Mouse (Mus musculus) midbrain, embryonic 10.5 days (tissue): ENCODE results near the gene Hoxc8. TPM values are rescaled to one million over a fixed set of nuclear protein-coding genes. Genes with fewer than 3 reads are reported as not detected.
A peak's percentile ranks its signal among the peaks of the same experiment; 100 is the strongest.

Source experiments
- DNase-seq: peaks from one replicate; pipeline ENCODE4 v3.0.0-alpha.2; 2017; ENCODE audit warnings: low spot score
- H3K27ac ChIP-seq: fragments of 300-500 bp; sonication (generic); replicated peaks from 2 replicates; pipeline ENCODE4 v1.5.1; 2016; ENCODE audit warnings: mild to moderate bottlenecking
- H3K27me3 ChIP-seq: fragments of 300-500 bp; sonication (generic); 2 replicates; pipeline ENCODE4 v1.6.1; 2016; ENCODE audit warnings: low read depth, mild to moderate bottlenecking; ENCODE audit not compliant: poor library complexity, severe bottlenecking
- H3K36me3 ChIP-seq: fragments of 300-500 bp; sonication (generic); 2 replicates; pipeline ENCODE4 v1.6.1; 2016; ENCODE audit warnings: mild to moderate bottlenecking, moderate library complexity
- H3K4me1 ChIP-seq: fragments of 300-500 bp; sonication (generic); 2 replicates; pipeline ENCODE4 v1.6.1; 2016
- H3K4me3 ChIP-seq: fragments of 300-500 bp; sonication (generic); 2 replicates; pipeline ENCODE4 v1.5.1; 2016; ENCODE audit warnings: mild to moderate bottlenecking, moderate library complexity
- H3K9me3 ChIP-seq: fragments of 300-500 bp; sonication (generic); replicated peaks from 2 replicates; pipeline ENCODE4 v1.6.1; 2016; ENCODE audit warnings: mild to moderate bottlenecking
- WGBS: fragments of 180-500 bp; shearing (Covaris S2); methylation state at CpG from one replicate; pipeline ENCODE4 v1.1.7; 2016; 5-methylcytosine and 5-hydroxymethylcytosine counted together
- polyA plus RNA-seq: library from polyadenylated mRNA; unstranded; fragments of >200 nt; fragmentation: Nextera tagmentation; extraction: Ambion mirVana; gene quantifications from 2 replicates; pipeline ENCODE4 v1.2.1, GENCODE M21; 2016

The Hoxc8 gene
- polyA plus RNA-seq, 1 experiment from 2014 or later, result not detected

DNA sequence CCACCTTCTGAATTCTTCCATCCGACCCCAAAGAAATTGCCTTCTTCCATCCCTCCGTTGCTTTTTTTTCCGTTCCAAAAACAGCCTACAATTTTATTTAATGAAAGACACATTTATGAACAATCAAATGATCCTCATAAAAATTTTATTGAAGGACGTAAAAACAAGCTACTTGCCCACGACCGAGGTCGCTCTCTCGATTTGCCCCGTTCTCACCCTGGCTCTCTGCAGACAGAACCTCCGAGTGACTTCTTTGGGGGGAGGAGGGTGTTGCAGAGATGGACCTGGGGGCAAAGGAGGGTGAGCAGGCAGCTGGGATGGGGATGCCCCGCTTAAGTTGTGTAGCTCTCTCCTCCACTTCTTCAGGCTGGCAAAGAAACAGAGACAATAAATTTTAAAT is 10.1 kb upstream of the Hoxc8 start:
- H3K27me3 ChIP-seq, result peaks cover 100% of the 10 kb centered on the region
- WGBS, result 3% methylated on average over 11 of the region's 11 CpGs
- no peak overlapping the region for H3K27ac ChIP-seq
- peaks cover 14% of the 10 kb centered on the region for H3K4me1 ChIP-seq
- H3K36me3 ChIP-seq, result no peaks in the 10 kb centered on the region
- H3K9me3 ChIP-seq, result no peaks in the 10 kb centered on the region
- H3K4me3 ChIP-seq, result no peak overlapping the region
- DNase-seq, result no peak

DNA sequence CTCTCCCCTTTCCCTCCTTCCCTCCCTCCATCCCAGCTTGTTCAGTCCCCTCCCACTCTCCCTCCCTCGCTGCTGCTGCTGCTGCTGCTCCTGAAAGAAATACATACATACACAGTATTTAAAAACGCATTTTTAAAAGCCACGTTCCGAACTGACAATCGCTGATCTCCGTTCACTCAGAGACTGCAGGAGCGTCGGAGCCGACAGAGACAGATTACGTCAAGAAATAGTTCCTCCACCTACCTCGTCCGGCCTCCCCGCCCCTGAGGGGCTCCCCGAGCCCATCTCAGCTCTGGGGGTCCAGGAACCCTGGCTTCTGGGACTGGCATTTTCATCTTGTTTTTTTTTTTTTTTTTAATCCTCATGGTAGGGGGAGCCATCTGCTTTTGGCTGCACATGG is 9.5 kb upstream of the Hoxc8 start:
- DNase-seq, result no peak
- H3K4me1 ChIP-seq, result peaks cover 14% of the 10 kb centered on the region

DNA sequence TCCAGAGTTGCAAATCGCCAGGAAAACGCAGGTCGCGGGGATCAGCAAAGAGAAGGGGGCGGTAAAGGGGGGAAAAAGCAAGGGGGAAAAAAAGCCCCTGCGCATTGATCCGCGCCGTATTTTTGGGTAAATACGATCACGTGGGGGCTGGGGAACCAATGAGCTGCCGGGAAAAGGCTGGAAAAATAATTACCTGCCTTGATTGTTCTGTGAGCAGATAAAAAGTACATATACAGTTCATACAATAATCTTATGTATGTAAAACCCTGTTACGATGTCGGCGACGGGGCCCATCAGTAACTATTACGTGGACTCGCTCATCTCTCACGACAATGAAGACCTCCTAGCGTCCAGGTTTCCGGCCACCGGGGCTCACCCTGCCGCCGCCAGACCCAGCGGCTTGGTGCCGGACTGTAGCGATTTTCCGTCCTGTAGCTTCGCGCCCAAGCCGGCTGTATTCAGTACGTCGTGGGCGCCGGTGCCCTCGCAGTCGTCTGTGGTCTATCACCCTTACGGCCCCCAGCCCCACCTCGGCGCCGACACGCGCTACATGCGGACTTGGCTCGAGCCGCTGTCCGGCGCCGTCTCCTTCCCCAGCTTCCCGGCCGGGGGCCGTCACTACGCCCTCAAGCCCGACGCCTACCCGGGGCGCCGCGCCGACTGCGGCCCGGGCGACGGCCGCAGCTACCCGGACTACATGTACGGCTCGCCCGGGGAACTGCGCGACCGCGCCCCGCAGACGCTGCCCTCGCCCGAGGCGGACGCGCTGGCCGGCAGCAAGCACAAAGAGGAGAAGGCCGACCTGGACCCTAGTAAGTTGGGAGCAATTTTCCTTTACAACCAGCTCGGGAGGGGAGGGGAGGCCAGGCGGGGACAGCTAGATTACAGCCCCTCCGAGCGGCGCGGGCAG is 8.8 kb upstream of the Hoxc8 start:
- H3K36me3 ChIP-seq, result no peaks in the 10 kb centered on the region
- WGBS, result under 1% methylated on average over 88 of the region's 88 CpGs
- peaks cover 100% of the 10 kb centered on the region for H3K27me3 ChIP-seq
- peak overlapping the region; percentile 43 for H3K4me3 ChIP-seq
- H3K9me3 ChIP-seq, result no peaks in the 10 kb centered on the region
- DNase-seq, result no peak
- H3K27ac ChIP-seq, result no peak overlapping the region
- peaks cover 14% of the 10 kb centered on the region for H3K4me1 ChIP-seq

More for the DNA sequence above, 9.5 kb upstream of the Hoxc8 start:
- 0% methylated on average over 14 of the region's 14 CpGs for WGBS
- Histone ChIP-seq H3K4me3 (peak overlapping the region; percentile 43; the same call in 1 of the 2 replicates), H3K9me3 (no peaks in the 10 kb centered on the region), H3K27me3 (peaks cover 100% of the 10 kb centered on the region), H3K36me3 (no peaks in the 10 kb centered on the region), H3K27ac (no peak overlapping the region)

DNA sequence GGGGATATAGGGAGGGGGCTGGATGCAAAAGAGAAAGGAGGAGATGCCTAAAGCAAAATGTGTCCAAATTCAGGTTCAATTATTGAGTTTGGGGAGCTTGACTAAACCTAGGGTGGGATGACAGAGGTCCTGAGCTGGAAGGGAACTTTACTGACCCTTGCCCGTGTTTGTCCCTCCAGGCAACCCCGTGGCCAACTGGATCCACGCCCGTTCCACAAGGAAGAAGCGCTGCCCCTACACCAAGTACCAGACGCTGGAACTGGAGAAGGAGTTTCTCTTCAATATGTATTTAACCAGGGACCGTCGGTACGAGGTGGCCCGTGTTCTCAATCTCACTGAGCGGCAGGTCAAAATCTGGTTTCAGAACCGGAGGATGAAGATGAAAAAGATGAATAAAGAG is 6.7 kb upstream of the Hoxc8 start:
- Histone ChIP-seq H3K27ac (no peak overlapping the region), H3K4me1 (peaks cover 14% of the 10 kb centered on the region), H3K4me3 (no peak overlapping the region), H3K9me3 (no peaks in the 10 kb centered on the region), H3K27me3 (peaks cover 100% of the 10 kb centered on the region), H3K36me3 (no peaks in the 10 kb centered on the region)
- WGBS, result 0% methylated on average over 12 of the region's 12 CpGs
- DNase-seq, result no peak

DNA sequence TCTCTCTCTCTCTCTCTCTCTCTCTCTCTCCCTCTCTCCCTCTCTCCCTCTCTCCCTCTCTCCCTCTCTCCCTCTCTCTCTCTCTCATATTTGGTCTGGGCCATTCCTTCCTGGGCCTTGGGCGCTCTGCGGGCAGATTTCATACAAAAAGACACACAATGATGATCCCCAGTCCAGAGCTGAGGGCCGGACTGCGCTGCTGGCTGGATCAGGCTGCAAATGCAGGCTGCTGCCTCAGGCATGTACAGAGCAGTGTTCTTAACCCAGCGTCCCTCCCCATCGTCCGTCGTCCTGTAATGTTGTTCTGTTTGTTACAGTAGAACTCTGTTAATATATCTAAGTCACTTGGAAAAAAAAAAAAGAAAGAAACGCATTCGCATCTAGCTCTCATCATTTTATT is 5.9 kb upstream of the Hoxc8 start:
- H3K4me3 ChIP-seq, result no peak overlapping the region
- H3K9me3 ChIP-seq, result no peaks in the 10 kb centered on the region
- no peaks in the 10 kb centered on the region for H3K36me3 ChIP-seq
- peaks cover 100% of the 10 kb centered on the region for H3K27me3 ChIP-seq
- peaks cover 14% of the 10 kb centered on the region for H3K4me1 ChIP-seq
- 3% methylated on average over 10 of the region's 10 CpGs for WGBS
- H3K27ac ChIP-seq, result no peak overlapping the region
- DNase-seq, result no peak

DNA sequence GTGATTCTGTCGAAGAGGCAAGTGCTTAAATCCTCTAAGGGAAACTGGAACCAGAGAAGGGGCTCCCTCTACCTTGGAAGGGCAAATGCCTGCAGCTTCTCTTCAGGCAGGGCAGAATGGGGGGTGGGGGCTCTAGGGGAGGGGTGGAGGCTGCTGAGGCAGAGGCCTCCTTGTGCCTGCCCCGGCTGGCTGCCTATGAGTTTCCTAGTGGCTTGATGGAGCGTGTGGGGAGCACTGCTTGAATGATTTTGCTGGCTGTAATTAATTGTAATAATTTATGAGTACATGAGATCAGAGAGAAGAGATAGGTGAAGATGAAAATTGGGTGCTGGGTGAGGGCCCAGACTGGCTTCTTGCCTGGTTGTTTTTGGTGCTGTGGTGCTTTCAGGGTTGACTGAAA is 5.5 kb upstream of the Hoxc8 start:
- H3K4me3 ChIP-seq, result no peak overlapping the region

DNA sequence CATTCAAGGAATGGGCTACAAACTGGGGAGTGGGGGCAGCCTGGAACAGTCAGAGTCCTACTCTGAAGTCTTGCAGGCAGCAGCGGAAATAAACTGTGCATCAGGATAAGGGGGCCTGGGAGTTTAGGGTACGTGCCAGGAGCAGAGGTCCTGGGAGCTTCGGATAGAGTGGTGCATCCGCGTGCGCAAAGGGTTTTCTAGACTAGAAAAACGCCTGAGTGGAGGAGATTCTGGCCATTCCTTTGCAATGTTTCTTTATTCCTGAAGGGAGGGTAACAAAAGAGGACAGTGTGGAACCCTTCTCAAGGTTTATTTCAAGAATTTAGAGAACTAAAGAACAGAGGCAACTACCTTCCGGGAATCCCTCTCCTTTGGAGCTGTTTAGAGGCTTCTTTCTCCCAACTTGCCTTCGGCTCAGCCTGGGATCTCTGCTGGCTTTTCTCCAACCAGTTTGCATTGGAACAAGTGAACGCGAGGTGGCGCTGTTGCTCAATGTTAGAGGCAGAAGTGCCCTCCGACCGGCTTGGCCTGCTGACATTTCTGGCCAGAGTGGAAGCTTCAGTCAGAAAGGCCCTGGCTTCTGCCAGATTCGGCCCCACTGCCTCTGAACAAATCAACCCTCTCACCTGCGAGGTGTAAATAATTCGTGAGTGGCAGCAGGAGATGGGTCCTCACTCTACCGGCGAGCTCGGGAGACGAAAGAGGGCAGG is 3.1 kb upstream of the Hoxc8 start:
- DNase-seq, result peak; percentile 93
- Histone ChIP-seq H3K4me3 (no peak overlapping the region), H3K27ac (no peak overlapping the region), H3K36me3 (no peaks in the 10 kb centered on the region), H3K27me3 (peaks cover 100% of the 10 kb centered on the region), H3K9me3 (no peaks in the 10 kb centered on the region), H3K4me1 (0 out of 2 replicates have a peak, but pooled peaks cover 5% of the 10 kb centered on the region)
- WGBS, result 3% methylated on average over 21 of the region's 21 CpGs

More for the DNA sequence above, 5.5 kb upstream of the Hoxc8 start:
- Histone ChIP-seq H3K9me3 (no peaks in the 10 kb centered on the region), H3K27me3 (peaks cover 100% of the 10 kb centered on the region), H3K4me1 (peaks cover 14% of the 10 kb centered on the region), H3K27ac (no peak overlapping the region), H3K36me3 (no peaks in the 10 kb centered on the region)
- DNase-seq, result no peak
- WGBS, result 6% methylated on average over 3 of the region's 3 CpGs

DNA sequence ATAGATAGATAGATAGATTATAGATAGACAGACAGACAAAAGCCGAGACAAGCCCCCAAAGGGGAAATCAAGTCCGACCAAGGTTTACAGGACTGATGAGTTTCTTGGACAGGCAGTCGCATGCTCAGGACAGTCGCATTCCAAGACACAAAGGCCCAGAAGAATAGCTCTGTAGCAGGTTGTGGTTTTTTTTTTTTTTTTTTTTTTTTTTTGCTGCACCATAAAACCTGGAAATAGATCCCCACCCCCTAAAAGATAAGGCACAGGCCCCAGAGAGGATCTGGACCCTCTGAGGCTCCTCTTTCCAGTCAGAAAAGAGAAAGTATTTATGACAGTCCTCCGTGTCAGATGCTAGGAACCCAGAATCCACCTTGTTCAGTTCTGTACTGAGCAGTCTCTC is 2.3 kb upstream of the Hoxc8 start:
- no peak for DNase-seq
- no peak overlapping the region for H3K4me3 ChIP-seq
- no peaks in the 10 kb centered on the region for H3K36me3 ChIP-seq
- peaks cover 100% of the 10 kb centered on the region for H3K27me3 ChIP-seq
- H3K4me1 ChIP-seq, result 0 out of 2 replicates have a peak, but pooled peaks cover 5% of the 10 kb centered on the region
- H3K27ac ChIP-seq, result no peak overlapping the region
- H3K9me3 ChIP-seq, result no peaks in the 10 kb centered on the region
- 11% methylated on average over 5 of the region's 5 CpGs for WGBS

DNA sequence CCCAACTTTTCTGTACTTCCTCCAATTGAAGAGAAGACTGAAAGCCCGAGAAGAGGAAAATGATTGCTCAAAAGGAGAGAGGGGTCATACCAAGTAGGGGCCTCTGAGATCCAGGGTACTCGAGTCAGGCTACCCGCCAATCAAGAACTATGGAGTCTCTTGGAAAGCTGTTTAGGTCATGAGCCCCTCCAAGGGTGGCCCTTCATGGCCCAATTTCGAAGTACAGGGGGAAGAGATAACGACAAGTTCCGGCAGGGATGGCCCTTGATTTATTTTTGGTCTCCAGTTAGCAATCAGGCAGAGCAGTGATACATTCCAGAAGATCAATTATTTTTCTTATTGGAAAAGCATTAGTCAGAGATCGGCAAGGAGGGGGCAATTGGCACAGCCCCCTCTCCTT is 1.4 kb downstream of the Hoxc8 start:
- Histone ChIP-seq H3K27me3 (peaks cover 100% of the 10 kb centered on the region), H3K27ac (no peak overlapping the region), H3K9me3 (no peaks in the 10 kb centered on the region), H3K4me1 (0 out of 2 replicates have a peak, but pooled peaks cover 5% of the 10 kb centered on the region), H3K4me3 (no peak overlapping the region), H3K36me3 (no peaks in the 10 kb centered on the region)
- DNase-seq, result no peak
- 3% methylated on average over 7 of the region's 7 CpGs for WGBS

DNA sequence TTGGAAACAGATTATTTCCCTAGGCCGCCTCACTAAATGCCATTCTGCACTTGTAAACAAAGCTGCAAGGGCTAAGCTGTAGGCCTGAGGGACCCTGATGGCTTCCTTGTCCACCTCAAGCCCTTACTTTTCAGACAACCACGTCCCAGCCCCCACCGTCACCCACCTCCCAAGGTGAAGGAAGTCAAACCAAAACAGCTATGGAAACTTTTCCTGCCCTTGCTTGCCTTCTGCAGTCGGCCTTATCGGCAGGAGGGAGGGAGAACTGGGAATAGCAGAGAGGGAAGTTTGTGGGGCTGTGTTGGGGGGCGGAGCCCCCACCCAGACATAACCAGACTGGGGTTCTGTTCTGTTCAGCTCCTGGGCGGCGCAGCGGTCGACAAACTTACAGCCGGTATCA is 1.8 kb downstream of the Hoxc8 start:
- Histone ChIP-seq H3K9me3 (no peaks in the 10 kb centered on the region), H3K27ac (no peak overlapping the region), H3K4me1 (0 out of 2 replicates have a peak, but pooled peaks cover 5% of the 10 kb centered on the region), H3K27me3 (peaks cover 100% of the 10 kb centered on the region), H3K36me3 (no peaks in the 10 kb centered on the region), H3K4me3 (no peak overlapping the region)
- under 1% methylated on average over 11 of the region's 11 CpGs for WGBS
- no peak for DNase-seq

DNA sequence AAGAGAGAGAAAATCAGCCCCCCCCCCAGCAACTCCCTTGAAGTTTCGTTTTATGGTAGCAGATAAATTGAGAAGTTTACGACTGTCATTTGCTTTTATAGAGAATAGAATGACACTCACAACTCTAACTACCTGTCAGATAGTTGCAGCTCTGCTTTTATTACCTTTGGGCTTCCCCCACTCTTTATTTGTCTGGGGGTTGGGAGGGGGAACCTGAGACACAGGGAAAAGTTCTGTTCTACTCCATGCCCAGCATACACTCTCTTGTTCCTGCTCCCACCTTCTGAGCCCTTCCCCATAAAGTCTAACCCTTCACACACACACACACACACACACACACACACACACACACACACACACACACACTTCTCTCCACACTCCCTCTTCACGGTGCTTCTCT is 2.5 kb downstream of the Hoxc8 start:
- Histone ChIP-seq H3K27me3 (peaks cover 100% of the 10 kb centered on the region), H3K4me3 (no peak overlapping the region), H3K36me3 (no peaks in the 10 kb centered on the region), H3K9me3 (no peaks in the 10 kb centered on the region), H3K4me1 (0 out of 2 replicates have a peak, but pooled peaks cover 5% of the 10 kb centered on the region), H3K27ac (no peak overlapping the region)
- no peak for DNase-seq
- 1% methylated on average over 3 of the region's 3 CpGs for WGBS

DNA sequence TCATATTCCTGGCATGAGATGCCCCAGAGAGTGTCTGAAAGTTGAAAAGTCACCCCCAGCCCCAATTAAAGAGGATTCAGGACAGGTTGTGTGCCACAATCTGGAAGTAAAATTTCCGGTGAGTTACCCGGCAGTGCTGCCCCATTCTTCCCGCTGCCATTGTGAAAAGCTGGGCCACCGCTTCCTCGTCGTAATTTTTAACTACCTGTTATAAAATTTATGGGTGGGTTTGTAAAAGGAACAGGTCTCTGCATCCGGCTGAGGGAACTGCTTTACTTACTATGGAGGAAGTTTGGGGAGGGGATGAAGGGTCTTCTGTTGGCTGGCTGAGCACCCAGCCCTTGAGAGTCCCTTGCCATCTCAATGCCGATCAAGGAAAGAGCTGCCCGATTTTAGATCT is 6.1 kb downstream of the Hoxc8 start:
- Histone ChIP-seq H3K9me3 (no peaks in the 10 kb centered on the region), H3K4me3 (no peak overlapping the region), H3K27ac (no peak overlapping the region), H3K4me1 (peaks cover 14% of the 10 kb centered on the region), H3K36me3 (no peaks in the 10 kb centered on the region), H3K27me3 (peaks cover 100% of the 10 kb centered on the region)
- DNase-seq, result no peak
- 3% methylated on average over 9 of the region's 9 CpGs for WGBS

DNA sequence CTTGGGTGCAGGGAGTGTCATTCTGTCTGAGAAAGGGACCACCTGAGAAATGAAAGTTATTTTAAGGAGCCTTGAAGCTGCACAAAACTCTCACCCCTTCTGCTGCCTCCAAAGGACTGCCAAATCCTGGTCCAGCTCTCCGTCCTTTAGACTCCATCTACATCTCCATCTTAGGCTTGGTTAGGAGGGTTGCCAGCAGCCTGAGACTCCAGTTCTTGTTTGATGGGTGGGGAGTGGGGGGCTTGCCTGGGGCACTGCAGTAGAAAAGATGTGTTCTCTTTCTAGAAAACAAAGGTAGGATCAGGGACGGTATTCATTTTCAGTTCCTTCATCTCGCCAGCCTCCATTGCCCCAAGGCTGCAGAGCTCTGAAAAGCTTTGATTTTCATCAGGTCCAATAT is 7.0 kb downstream of the Hoxc8 start:
- under 1% methylated on average over 3 of the region's 3 CpGs for WGBS
- DNase-seq, result no peak
- Histone ChIP-seq H3K4me1 (peaks cover 14% of the 10 kb centered on the region), H3K36me3 (no peaks in the 10 kb centered on the region), H3K9me3 (no peaks in the 10 kb centered on the region), H3K4me3 (no peak overlapping the region), H3K27me3 (peaks cover 100% of the 10 kb centered on the region), H3K27ac (no peak overlapping the region)
